Mouse (Mus musculus) olfactory bulb, adult 2 months (tissue): ENCODE results near the gene Nsun2.

Experiments
- CTCF ChIP-seq: fragments of 200-500 bp; IDR thresholded peaks from 2 replicates; pipeline ENCODE4 v1.5.1; 2012; ENCODE audit warnings: low read depth, mild to moderate bottlenecking, low read length, moderate library complexity; ENCODE audit not compliant: insufficient read depth
- POLR2A ChIP-seq: fragments of 200-500 bp; IDR thresholded peaks from 2 replicates; pipeline ENCODE4 v1.6.1; 2012; ENCODE audit warnings: mild to moderate bottlenecking, low read depth, low read length, moderate library complexity; ENCODE audit not compliant: insufficient read depth

DNA sequence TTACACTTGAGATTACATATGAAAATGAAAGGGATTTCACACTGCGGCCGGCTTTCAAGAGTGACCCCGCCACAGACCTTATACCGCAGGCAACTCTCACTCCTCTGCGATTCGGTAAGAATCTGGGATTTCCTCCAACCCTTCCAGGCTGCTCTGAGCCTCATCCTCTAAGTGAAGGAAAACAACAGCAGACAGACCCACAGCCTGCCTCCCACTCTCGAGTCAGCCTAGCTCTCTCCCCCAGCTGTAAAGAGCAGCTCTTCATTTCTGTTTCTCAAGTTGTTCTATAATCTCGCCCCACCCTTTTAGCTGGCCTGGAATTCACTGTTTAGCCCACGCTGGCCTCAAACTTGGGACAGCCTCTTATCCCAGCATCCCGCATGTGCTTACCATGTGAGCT is 8.2 kb downstream of the Nsun2 start:
- no peak for TF ChIP-seq CTCF
- TF ChIP-seq POLR2A: no peak
